Mouse (Mus musculus): ENCODE data around the gene Gpr155. TPM values are rescaled to one million over a fixed set of nuclear protein-coding genes. Genes with fewer than 3 reads are reported as not detected.

Gene Gpr155
- total RNA-seq, 2 experiments from 2014 or later, result 32.7 to 45.7 TPM

DNA sequence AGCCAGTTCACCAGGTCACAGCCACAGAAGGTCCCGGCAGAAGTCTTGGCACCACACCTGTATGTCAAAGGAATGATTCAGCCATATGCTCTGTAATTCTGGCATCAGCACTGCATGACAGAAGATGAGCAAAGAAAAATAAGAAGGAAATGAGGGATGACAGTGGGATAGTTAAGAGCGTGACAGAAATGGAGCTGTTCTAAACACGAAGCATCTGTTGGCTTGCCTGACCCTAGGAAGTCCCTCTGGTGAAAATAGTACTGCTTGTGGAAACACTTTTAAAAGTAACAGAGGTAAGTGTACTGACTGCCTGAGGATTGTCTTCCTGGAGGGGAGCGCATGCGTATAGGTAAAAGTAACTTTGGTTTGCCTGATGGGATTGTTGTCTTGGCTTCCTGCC is 42.7 kb downstream of the Gpr155 start:
- intact Hi-C loops (cut with DNase I), result no loop called here
- DNase-seq (ENCODE audit: low spot score in 2 of 2), result no peak

DNA sequence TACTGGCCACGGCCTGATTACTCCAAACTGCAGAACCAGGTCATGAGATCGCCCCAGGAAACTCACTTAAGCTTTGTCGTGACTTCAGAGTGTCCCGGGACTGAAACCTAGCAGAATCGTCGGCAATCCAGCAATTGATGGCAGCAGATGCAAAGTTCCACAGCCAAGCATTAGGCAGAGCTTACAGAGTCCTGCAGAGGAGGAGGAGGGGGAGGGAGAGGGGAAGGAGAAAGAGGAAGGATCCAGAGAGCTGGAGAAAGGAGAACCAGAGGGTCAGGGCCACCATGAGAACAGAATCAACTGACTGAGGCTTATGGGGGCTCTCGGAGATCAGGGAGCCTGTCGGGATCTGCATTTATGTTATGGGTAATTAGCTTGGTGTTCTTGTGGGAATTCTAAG is 48.0 kb downstream of the Gpr155 start:
- intact Hi-C loops (cut with DNase I), result no loop called here
- no peak for DNase-seq (ENCODE audit: low spot score in 2 of 2)

DNA sequence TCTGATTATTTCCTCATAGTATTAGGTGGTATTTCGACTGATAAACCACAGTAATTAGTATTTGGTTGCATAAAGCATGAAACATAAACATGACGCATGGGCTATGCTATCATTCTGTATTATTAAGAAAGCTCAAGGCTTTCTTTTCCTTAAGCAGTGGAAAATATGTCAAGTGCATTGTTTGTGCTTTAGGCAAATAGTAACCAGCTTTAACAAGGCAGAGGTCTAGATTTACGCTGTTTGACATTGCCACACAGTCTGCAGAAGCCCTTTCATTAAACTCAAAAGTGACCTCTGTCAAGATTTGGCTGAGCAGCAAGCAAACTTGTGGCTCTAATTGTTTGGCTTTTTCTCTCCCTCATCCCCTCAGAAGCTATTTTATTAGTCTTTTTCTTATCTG is 50.4 kb downstream of the Gpr155 start:
- intact Hi-C loops (cut with DNase I), result no loop called here
- DNase-seq (ENCODE audit: low spot score in 2 of 2), result no peak

- DNase-seq (ENCODE audit: low spot score in 2 of 2), result no peak
Measured at GRCm38 (mm10) chr2:73325871-73326270, 60.5 kb downstream of the Gpr155 start.

GRCm38 (mm10) chr2:73322991-73323390 is 63.4 kb downstream of the Gpr155 start:
- DNase-seq (ENCODE audit: low spot score in 2 of 2), result no peak
- intact Hi-C loops (cut with DNase I), result no loop called here

More at GRCm38 (mm10) chr2:73325871-73326270, 60.5 kb downstream of the Gpr155 start:
- intact Hi-C loops (cut with DNase I), result loop anchor here (5.0 kb wide), 1 partner anchor 76 kb away; no protein-coding TSS in a partner anchor

GRCm38 (mm10) chr2:73319218-73319617 is 67.2 kb downstream of the Gpr155 start:
- intact Hi-C loops (cut with DNase I), result no loop called here
- DNase-seq (ENCODE audit: low spot score in 2 of 2), result no peak

GRCm38 (mm10) chr2:73317426-73317825 is 68.9 kb downstream of the Gpr155 start:
- no peak for DNase-seq (ENCODE audit: low spot score in 2 of 2)
- intact Hi-C loops (cut with DNase I), result no loop called here

DNA sequence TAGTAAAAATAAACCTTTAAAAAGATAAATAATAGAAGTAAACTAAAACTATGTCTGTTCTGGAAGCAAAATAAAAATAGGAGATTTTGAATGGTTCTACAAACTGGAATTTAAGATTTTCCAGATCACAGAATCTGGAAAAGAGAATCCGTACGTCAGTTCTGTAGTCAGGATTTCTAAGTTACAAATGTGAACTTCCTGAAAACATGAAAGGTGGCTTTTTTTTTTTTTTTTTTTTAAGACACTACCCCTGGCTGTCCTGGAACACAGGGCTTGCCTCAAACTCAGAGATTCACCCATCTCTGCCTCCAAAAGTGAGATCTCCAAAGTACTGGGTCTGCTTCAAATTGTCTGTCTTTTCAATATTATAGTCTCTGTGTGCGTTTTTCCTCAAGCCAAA is 72.1 kb downstream of the Gpr155 start:
- DNase-seq (ENCODE audit: low spot score in 2 of 2), result no peak
- intact Hi-C loops (cut with DNase I), result loop anchor here (5.0 kb wide), 1 partner anchor 53 kb away; no protein-coding TSS in a partner anchor

DNA sequence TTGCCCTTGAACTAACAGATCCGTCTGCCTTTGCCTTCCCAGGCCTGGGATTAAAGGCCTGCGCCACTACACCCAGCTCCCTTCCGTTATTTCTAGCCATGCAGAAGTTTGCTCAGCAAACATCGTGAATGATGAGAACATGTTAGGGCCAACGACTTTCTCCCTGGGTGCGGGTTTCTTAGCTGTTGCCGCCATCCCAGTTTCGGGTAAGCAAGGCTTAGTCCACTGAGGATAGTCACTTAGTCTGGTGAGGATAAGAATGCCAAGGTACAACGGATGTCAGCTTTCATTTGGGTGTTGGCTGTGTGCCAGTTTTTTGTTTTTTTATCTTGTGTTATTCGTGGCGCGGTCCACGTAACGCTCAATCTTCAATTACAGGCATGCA is 73.3 kb downstream of the Gpr155 start:
- intact Hi-C loops (cut with DNase I), result loop anchor here (5.0 kb wide), 1 partner anchor 54 kb away; no protein-coding TSS in a partner anchor
- peak; percentile 21 to 30 for DNase-seq (ENCODE audit: low spot score in 2 of 2)

- peak; percentile 93 to 97 for DNase-seq (ENCODE audit: low spot score in 2 of 2)
- intact Hi-C loops (cut with DNase I), result loop anchor here (5.0 kb wide), 1 partner anchor 55 kb away; no protein-coding TSS in a partner anchor
Measured at GRCm38 (mm10) chr2:73312152-73313116, 73.9 kb downstream of the Gpr155 start, which contains the start of the genes Scrn3 and Cir1. Scrn3 (plus strand) TSS chr2:73312601. Cir1 (minus strand) TSS chr2:73312701.

DNA sequence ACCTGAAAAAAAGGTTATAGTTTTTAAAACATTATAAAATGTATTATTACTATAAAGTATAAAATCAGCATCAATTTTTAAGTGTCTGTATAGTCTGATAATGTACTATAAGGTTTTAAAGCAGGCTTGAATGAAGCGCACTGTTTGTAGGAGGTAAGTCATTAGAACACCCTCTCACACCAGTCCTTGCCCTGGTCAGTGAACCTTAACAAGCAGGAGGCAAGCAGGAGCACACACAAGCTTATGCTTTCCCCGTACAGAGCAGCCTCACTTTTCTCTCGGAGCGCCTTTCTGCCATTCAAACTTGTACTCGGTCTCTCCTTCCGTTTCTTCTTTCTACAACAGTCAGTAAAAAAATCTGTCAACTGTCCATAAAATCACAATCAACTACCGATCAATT is 80.4 kb downstream of the Gpr155 start:
- intact Hi-C loops (cut with DNase I), result no loop called here

GRCm38 (mm10) chr2:73304506-73304905 is 81.9 kb downstream of the Gpr155 start:
- no peak for DNase-seq (ENCODE audit: low spot score in 2 of 2)
- intact Hi-C loops (cut with DNase I), result no loop called here

More for the DNA sequence above, 80.4 kb downstream of the Gpr155 start:
- no peak for DNase-seq (ENCODE audit: low spot score in 2 of 2)

DNA sequence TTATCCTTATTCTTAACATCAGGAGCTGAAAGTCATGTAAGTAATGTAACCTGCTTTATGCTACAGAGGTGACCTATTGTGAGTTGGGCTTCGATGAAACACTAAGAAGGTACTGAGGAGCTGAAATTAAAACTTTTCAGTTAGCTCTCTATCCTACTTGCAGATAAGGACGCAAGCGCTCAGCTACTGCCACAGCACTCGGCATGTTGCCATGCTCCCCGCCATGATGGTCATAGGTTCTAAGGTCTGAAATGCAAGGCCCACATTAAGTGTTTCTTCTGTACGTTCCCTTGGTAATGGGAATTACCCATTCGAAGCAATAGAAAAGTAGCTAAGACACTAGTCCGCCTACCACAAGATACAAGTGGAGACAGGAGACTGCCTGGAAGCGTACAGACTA is 83.7 kb downstream of the Gpr155 start:
- intact Hi-C loops (cut with DNase I), result no loop called here
- DNase-seq (ENCODE audit: low spot score in 2 of 2), result no peak

- DNase-seq (ENCODE audit: low spot score in 2 of 2), result no peak
- intact Hi-C loops (cut with DNase I), result no loop called here
Measured at GRCm38 (mm10) chr2:73301979-73302378, 84.4 kb downstream of the Gpr155 start.

DNA sequence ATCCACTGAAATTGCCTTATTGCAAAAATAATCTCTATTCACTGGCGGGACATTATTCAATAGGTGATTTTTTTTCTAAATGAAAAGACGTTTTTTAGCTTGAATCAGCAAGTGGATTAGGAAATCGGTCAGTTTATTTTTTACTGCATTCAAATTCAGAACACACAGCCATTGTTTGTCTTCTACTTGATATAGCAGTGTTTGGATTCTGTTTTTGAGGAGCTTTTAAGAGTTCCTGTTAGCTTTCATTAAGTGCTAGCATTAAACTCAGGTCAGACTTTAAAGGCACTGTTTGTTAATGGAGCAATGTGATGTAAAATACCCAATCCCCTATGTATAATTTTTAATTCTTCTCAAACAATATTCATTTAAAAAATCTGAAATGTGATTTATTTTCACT is 87.5 kb downstream of the Gpr155 start:
- intact Hi-C loops (cut with DNase I), result no loop called here
- no peak for DNase-seq (ENCODE audit: low spot score in 2 of 2)

DNA sequence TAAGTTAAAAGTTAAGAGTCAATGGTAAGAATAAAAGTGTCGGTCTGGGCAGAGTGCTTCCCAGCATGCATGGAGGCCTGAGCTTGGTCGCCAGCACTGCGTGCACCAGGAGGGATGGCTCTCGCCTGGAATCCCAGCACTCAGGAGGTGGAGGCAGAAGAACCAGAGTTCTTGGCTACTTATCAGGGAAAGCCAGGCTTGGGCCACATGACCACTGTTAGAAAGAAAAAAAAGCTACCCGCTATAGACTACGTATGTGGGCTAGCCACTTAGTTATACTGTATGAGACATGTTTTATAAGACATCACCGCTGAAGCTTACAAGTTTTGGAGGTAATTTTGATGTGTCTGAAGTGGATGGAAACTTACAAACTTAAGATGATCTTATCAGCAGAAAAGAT is 88.2 kb downstream of the Gpr155 start:
- no peak for DNase-seq (ENCODE audit: low spot score in 2 of 2)
- intact Hi-C loops (cut with DNase I), result no loop called here

DNA sequence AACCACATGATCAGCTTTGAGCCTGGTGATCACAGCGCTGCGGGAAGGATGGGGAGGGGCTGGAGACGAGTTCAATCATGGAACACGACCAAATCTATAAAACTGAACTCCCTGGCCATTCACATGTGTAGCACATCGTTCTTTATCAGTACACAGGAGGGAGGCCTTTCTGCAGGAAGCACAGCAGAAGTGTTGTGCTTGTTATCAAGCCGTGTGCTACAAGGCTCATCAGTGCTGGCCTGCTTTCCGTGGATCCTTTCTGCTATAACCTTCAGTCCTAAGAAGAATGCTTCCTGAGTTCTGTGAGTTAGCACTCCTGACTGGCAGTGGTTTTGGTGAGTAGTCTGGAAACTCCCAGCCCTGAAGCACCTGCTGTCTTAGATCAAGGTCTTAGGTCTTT is 91.3 kb downstream of the Gpr155 start:
- intact Hi-C loops (cut with DNase I), result no loop called here
- no peak for DNase-seq (ENCODE audit: low spot score in 2 of 2)

Data from left cerebral cortex, postnatal 25 days (tissue).